Mouse (Mus musculus): Measurements from ENCODE around the gene Apaf1. TPM values are rescaled to one million over a fixed set of nuclear protein-coding genes. Genes with fewer than 3 reads are reported as not detected.

Gene Apaf1
- polyA plus RNA-seq (2015; fragmentation: Nextera tagmentation; extraction: Ambion mirVana): 15.6 and 18.0 TPM in 2 replicates

- no peaks in the 10 kb centered on the region for H3K36me3 ChIP-seq (ENCODE audit: control insufficient read depth, insufficient read depth, low read length)
- H3K4me2 ChIP-seq (ENCODE audit: low read depth, low read length): peak within 1 kb of the TSS; percentile 84
- ATAC-seq: peak; percentile 96
- 0 out of 2 replicates have a peak, but pooled peaks cover 6% of the 10 kb centered on the region for H3K4me1 ChIP-seq (ENCODE audit: control insufficient read depth, insufficient read depth, low read length)
- H3K9ac ChIP-seq (ENCODE audit: low read depth, low read length): peak within 1 kb of the TSS; percentile 94
- WGBS: under 1% methylated on average over 84 of the region's 87 CpGs
- no peaks in the 10 kb centered on the region for H3K9me3 ChIP-seq (ENCODE audit: control insufficient read depth, low read length)
- H3K27ac ChIP-seq (ENCODE audit: low read length): peak within 1 kb of the TSS; percentile 95
- peak within 1 kb of the TSS; percentile 98 for H3K4me3 ChIP-seq (ENCODE audit: low read length)
- no peaks in the 10 kb centered on the region for H3K27me3 ChIP-seq (replicated peaks; ENCODE audit: control insufficient read depth, insufficient read depth, low read length)
Measured at GRCm38 (mm10) chr10:91082550-91083392, at the start of gene Apaf1, which contains the start of gene Ikbip. Gene Apaf1, minus strand, starts transcription at chr10:91082770. Gene Ikbip, plus strand, starts transcription at chr10:91082940.

- Histone ChIP-seq H3K36me3 (ENCODE audit: control insufficient read depth, insufficient read depth, low read length) (no peaks in the 10 kb centered on the region), H3K4me1 (ENCODE audit: control insufficient read depth, insufficient read depth, low read length) (no peaks in the 10 kb centered on the region), H3K27ac (ENCODE audit: low read length) (no peak overlapping the region), H3K9me3 (ENCODE audit: control insufficient read depth, low read length) (no peaks in the 10 kb centered on the region), H3K4me2 (ENCODE audit: low read depth, low read length) (no peak overlapping the region), H3K9ac (ENCODE audit: low read depth, low read length) (no peak overlapping the region), H3K4me3 (ENCODE audit: low read length) (no peak overlapping the region), H3K27me3 (replicated peaks; ENCODE audit: control insufficient read depth, insufficient read depth, low read length) (no peaks in the 10 kb centered on the region)
- 97% methylated on average over 1 of the region's 1 CpGs for WGBS
- ATAC-seq: peak; percentile 67
Measured at GRCm38 (mm10) chr10:91131565-91131964, 49.0 kb upstream of the Apaf1 start.

- no peak overlapping the region for H3K4me2 ChIP-seq (ENCODE audit: low read depth, low read length)
- H3K27me3 ChIP-seq (replicated peaks; ENCODE audit: control insufficient read depth, insufficient read depth, low read length): no peaks in the 10 kb centered on the region
- no peaks in the 10 kb centered on the region for H3K36me3 ChIP-seq (ENCODE audit: control insufficient read depth, insufficient read depth, low read length)
- no peak overlapping the region for H3K4me3 ChIP-seq (ENCODE audit: low read length)
- no peak for ATAC-seq
- no peak overlapping the region for H3K27ac ChIP-seq (ENCODE audit: low read length)
- no peaks in the 10 kb centered on the region for H3K9me3 ChIP-seq (ENCODE audit: control insufficient read depth, low read length)
- no peak overlapping the region for H3K9ac ChIP-seq (ENCODE audit: low read depth, low read length)
- no peaks in the 10 kb centered on the region for H3K4me1 ChIP-seq (ENCODE audit: control insufficient read depth, insufficient read depth, low read length)
- WGBS: 87% methylated on average over 3 of the region's 3 CpGs
Measured at GRCm38 (mm10) chr10:91130792-91131191, 48.2 kb upstream of the Apaf1 start.

- H3K4me1 ChIP-seq (ENCODE audit: control insufficient read depth, insufficient read depth, low read length): no peaks in the 10 kb centered on the region
- 95% methylated on average over 1 of the region's 1 CpGs for WGBS
- H3K27me3 ChIP-seq (replicated peaks; ENCODE audit: control insufficient read depth, insufficient read depth, low read length): no peaks in the 10 kb centered on the region
- no peak overlapping the region for H3K4me3 ChIP-seq (ENCODE audit: low read length)
- no peak for ATAC-seq
- H3K4me2 ChIP-seq (ENCODE audit: low read depth, low read length): no peak overlapping the region
- H3K9me3 ChIP-seq (ENCODE audit: control insufficient read depth, low read length): no peaks in the 10 kb centered on the region
- H3K9ac ChIP-seq (ENCODE audit: low read depth, low read length): no peak overlapping the region
- no peaks in the 10 kb centered on the region for H3K36me3 ChIP-seq (ENCODE audit: control insufficient read depth, insufficient read depth, low read length)
- no peak overlapping the region for H3K27ac ChIP-seq (ENCODE audit: low read length)
Measured at GRCm38 (mm10) chr10:91128551-91129160, 46.1 kb upstream of the Apaf1 start.

- H3K9me3 ChIP-seq (ENCODE audit: control insufficient read depth, low read length): no peaks in the 10 kb centered on the region
- no peak for ATAC-seq
- 52% methylated on average over 2 of the region's 2 CpGs for WGBS
- H3K4me3 ChIP-seq (ENCODE audit: low read length): no peak overlapping the region
- H3K27me3 ChIP-seq (replicated peaks; ENCODE audit: control insufficient read depth, insufficient read depth, low read length): no peaks in the 10 kb centered on the region
- no peaks in the 10 kb centered on the region for H3K4me1 ChIP-seq (ENCODE audit: control insufficient read depth, insufficient read depth, low read length)
- peak overlapping the region; percentile 45; the same call in 1 of the 2 replicates for H3K27ac ChIP-seq (ENCODE audit: low read length)
- H3K9ac ChIP-seq (ENCODE audit: low read depth, low read length): no peak overlapping the region
- no peaks in the 10 kb centered on the region for H3K36me3 ChIP-seq (ENCODE audit: control insufficient read depth, insufficient read depth, low read length)
- H3K4me2 ChIP-seq (ENCODE audit: low read depth, low read length): no peak overlapping the region
Measured at GRCm38 (mm10) chr10:91127395-91127794, 44.8 kb upstream of the Apaf1 start.

- H3K27ac ChIP-seq (ENCODE audit: low read length): peak overlapping the region; percentile 45
- H3K4me1 ChIP-seq (ENCODE audit: control insufficient read depth, insufficient read depth, low read length): 0 out of 2 replicates have a peak, but pooled peaks cover 3% of the 10 kb centered on the region
- WGBS: 61% methylated on average over 10 of the region's 10 CpGs
- H3K4me3 ChIP-seq (ENCODE audit: low read length): no peak overlapping the region
- H3K4me2 ChIP-seq (ENCODE audit: low read depth, low read length): no peak overlapping the region
- H3K36me3 ChIP-seq (ENCODE audit: control insufficient read depth, insufficient read depth, low read length): peaks cover 3% of the 10 kb centered on the region; the same call in 1 of the 2 replicates
- H3K9ac ChIP-seq (ENCODE audit: low read depth, low read length): no peak overlapping the region
- H3K27me3 ChIP-seq (replicated peaks; ENCODE audit: control insufficient read depth, insufficient read depth, low read length): no peaks in the 10 kb centered on the region
- no peak for ATAC-seq
- H3K9me3 ChIP-seq (ENCODE audit: control insufficient read depth, low read length): no peaks in the 10 kb centered on the region
Measured at GRCm38 (mm10) chr10:91126618-91127355, 44.2 kb upstream of the Apaf1 start.

- WGBS: 10% methylated on average over 51 of the region's 59 CpGs
- H3K36me3 ChIP-seq (ENCODE audit: control insufficient read depth, insufficient read depth, low read length): peaks cover 12% of the 10 kb centered on the region
- peak within 1 kb of the TSS; percentile 73 for H3K4me2 ChIP-seq (ENCODE audit: low read depth, low read length)
- H3K9me3 ChIP-seq (ENCODE audit: control insufficient read depth, low read length): no peaks in the 10 kb centered on the region
- peak within 1 kb of the TSS; percentile 97 for H3K4me3 ChIP-seq (ENCODE audit: low read length)
- peak within 1 kb of the TSS; percentile 93 for H3K27ac ChIP-seq (ENCODE audit: low read length)
- H3K27me3 ChIP-seq (replicated peaks; ENCODE audit: control insufficient read depth, insufficient read depth, low read length): no peaks in the 10 kb centered on the region
- H3K9ac ChIP-seq (ENCODE audit: low read depth, low read length): peak within 1 kb of the TSS; percentile 98
- 0 out of 2 replicates have a peak, but pooled peaks cover 5% of the 10 kb centered on the region for H3K4me1 ChIP-seq (ENCODE audit: control insufficient read depth, insufficient read depth, low read length)
- ATAC-seq: peak; percentile 97
Measured at GRCm38 (mm10) chr10:91123828-91124822, 41.6 kb upstream of the Apaf1 start, which contains the start of gene Slc25a3. Gene Slc25a3, minus strand, starts transcription at chr10:91124059.

GRCm38 (mm10) chr10:91123281-91123827, 40.8 kb upstream of the Apaf1 start:
- WGBS: under 1% methylated on average over 42 of the region's 44 CpGs
- H3K9ac ChIP-seq (ENCODE audit: low read depth, low read length): peak overlapping the region; percentile 98
- H3K4me1 ChIP-seq (ENCODE audit: control insufficient read depth, insufficient read depth, low read length): 0 out of 2 replicates have a peak, but pooled peaks cover 5% of the 10 kb centered on the region
- ATAC-seq: peak; percentile 65
- H3K4me3 ChIP-seq (ENCODE audit: low read length): peak overlapping the region; percentile 97
- H3K36me3 ChIP-seq (ENCODE audit: control insufficient read depth, insufficient read depth, low read length): peaks cover 16% of the 10 kb centered on the region
- peak overlapping the region; percentile 93 for H3K27ac ChIP-seq (ENCODE audit: low read length)
- no peaks in the 10 kb centered on the region for H3K9me3 ChIP-seq (ENCODE audit: control insufficient read depth, low read length)
- no peaks in the 10 kb centered on the region for H3K27me3 ChIP-seq (replicated peaks; ENCODE audit: control insufficient read depth, insufficient read depth, low read length)
- peak overlapping the region; percentile 73 for H3K4me2 ChIP-seq (ENCODE audit: low read depth, low read length)
